Mouse (Mus musculus): ENCODE data around the gene Vgll4.
A peak's percentile ranks its signal among the peaks of the same experiment; 100 is the strongest.
"Not testable (repeated sequence)": the region's sequence is repeated elsewhere in the genome, so short reads cannot be mapped to it uniquely, and the experiment has no call there.

The Vgll4 gene

DNA sequence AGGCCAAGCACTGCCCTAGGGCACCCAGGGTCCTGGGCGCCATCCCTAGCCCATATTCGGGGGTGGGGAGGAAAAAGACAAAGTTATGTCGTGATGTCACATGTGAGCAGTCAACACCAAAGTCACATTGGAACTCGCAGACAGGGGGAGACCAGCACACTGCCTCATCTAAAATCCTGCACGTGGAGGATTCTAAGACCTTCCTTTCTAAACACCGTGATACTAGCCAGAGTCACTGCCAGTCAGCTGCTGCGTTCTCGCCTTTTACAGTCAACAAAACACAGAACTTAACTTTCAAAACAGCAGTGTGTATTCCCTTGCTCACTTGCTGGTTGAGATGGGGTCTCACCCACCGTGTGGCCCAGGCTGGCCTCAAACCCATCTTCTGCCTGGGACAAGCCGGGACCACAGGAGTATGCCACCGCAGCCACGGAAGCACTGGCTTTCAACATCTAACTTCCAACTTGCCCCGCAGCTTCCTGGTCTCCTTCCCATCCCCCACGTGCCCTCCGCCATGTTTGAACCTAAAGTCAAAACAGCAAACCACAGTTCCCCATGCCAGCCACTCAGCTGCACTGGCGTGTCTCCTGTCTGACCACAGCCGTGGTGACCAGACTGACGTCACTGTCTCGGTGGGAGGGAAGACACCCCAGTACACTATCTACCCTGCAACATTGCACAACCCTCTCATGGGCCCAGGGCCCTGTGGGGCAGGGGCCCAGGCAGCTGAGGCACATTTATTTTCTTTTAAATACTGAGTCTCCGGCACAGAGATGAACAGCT is 76.2 kb downstream of the Vgll4 start:
- peak; percentile 46 for DNase-seq (ENCODE audit: low spot score)

- DNase-seq (ENCODE audit: low spot score) = no peak
These were observed 77.4 kb downstream of the Vgll4 start for GRCm38 (mm10) chr6:114892363-114892762.

- DNase-seq (ENCODE audit: low spot score) = no peak
These were observed 78.0 kb downstream of the Vgll4 start for GRCm38 (mm10) chr6:114891771-114892170.

DNA sequence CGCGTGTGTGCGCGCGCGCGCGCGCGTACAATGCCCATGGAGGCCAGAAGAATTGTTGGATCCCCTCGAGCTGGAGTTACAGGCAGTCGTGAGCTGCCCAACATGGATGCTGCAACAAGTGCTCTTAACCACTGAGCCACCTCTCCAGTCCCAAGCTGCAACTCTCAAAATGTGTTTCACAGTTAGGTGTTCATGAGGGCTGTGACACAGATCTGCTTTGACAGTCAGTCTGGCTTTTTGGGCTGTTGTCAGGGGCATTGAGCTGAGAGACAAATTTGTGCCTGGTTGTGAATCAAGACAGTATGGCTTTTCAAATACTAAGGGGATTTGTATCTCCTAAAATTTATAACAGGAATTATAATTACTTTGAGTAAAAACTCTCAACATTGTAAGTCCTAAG is 78.5 kb downstream of the Vgll4 start:
- DNase-seq (ENCODE audit: low spot score) = no peak

- DNase-seq (ENCODE audit: low spot score) = peak; percentile 45
These were observed 79.2 kb downstream of the Vgll4 start for GRCm38 (mm10) chr6:114890411-114891115.

GRCm38 (mm10) chr6:114889971-114890370 is 79.8 kb downstream of the Vgll4 start:
- not testable (repeated sequence) for DNase-seq (ENCODE audit: low spot score)

- peak; percentile 61 for DNase-seq (ENCODE audit: low spot score)
These were observed 80.9 kb downstream of the Vgll4 start for GRCm38 (mm10) chr6:114888922-114889321.

DNA sequence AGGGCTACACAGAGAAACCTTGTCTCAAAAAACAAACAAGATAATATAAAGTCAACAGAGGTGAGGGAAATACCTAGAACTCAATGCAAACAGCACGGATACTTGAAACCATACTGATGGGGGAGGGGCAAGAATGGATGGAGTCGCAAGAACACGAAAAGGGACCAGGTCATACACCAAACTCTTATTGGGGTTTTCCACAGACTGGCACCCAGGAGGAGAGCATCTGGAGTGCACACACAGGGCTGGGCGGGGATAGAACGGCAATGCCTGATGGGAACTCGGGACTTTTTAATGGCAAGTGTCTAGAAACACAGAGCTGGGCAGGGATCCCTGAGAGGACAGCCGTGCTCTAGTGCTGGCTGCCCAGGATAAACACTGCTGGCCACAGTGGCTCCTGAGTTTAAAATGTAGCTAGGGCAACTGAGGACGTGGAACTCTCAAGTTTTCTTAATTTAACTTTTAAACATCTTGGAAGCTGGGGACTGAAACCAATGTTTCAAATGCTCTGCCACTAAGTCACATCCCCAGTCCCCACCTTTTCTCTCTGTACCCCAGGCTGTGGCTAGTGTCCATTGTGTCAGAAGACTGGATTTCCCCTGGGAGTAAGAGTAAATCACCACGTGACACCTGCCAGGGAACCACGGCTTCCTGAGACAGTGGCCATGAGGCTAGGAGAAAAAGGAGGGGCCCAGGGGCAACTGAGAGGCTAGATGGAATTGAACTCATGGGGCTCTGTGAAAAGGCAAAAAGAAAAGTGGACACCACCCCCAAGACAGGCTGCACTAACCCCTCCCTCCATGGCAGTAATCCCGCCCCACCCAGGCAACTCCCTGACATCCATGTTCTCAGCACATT is 83.1 kb downstream of the Vgll4 start:
- DNase-seq (ENCODE audit: low spot score) = no peak

- DNase-seq (ENCODE audit: low spot score) = no peak
These were observed 83.8 kb downstream of the Vgll4 start for GRCm38 (mm10) chr6:114886012-114886411.

DNA sequence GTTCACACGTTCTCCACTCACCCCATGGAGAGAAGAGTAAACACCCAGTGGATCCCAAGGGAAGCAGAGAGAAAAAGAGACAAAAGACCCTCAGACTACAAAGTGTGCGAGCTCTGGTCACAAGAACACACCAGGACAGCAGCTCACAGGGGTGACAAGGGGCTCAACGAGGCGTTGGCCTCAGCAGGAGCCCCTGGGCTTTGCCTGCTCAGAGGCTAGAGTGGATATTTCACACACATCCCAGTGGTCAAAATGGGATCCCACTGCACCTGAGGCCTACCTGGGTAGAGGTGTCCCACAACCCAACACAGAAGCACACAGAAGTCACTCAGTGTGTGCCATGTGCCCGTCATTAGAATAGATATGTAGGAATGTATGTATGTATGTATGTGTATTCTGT is 84.7 kb downstream of the Vgll4 start:
- no peak for DNase-seq (ENCODE audit: low spot score)

DNA sequence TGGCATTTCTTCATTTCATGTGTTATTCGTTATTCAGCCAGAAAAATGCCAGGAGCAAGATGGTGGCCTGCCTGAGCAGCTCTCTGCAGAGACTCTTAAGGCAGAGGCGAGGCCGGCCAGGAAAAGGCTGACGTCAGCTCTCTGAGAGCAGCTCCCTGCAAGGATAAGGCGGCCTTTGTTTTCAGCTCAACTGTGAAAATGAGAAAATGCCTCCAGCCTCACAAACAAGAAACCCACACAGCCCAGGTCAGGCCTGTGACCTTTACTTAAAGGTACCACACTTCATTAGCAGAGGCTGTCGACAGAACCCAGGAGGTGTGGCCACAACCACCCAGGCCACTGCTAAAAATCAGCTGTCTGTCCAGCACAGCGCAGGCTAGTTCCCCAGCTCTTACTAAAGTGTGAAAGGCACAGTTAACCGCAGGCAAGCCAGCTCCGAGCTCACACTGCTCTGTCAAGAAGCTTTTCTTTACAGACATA is 86.5 kb downstream of the Vgll4 start:
- DNase-seq (ENCODE audit: low spot score) = peak; percentile 30

GRCm38 (mm10) chr6:114882675-114883074 is 87.1 kb downstream of the Vgll4 start:
- no peak for DNase-seq (ENCODE audit: low spot score)

DNA sequence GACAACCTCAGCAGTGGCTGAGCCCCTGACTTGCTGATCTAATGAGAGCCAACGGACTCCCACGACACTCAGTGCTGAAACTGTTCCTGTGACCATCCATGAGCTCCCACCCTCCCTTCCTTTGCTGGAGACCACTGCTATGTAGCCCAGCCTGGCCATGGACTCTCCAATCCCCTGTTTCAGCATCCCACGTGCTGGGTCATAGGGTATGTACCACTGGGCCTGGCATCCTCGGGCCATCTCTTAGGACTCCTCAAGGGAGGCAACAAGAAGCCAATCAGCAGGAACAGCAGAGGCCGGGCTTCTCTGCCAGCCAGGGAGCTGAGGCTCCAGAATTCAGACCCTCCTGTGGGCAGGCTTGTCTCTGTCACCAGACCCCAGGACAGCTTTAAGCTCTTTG is 87.6 kb downstream of the Vgll4 start:
- DNase-seq (ENCODE audit: low spot score) = no peak

- DNase-seq (ENCODE audit: low spot score) = no peak
These were observed 89.0 kb downstream of the Vgll4 start for GRCm38 (mm10) chr6:114880798-114881197.

GRCm38 (mm10) chr6:114878841-114879520 is 90.8 kb downstream of the Vgll4 start:
- DNase-seq (ENCODE audit: low spot score) = no peak

DNA sequence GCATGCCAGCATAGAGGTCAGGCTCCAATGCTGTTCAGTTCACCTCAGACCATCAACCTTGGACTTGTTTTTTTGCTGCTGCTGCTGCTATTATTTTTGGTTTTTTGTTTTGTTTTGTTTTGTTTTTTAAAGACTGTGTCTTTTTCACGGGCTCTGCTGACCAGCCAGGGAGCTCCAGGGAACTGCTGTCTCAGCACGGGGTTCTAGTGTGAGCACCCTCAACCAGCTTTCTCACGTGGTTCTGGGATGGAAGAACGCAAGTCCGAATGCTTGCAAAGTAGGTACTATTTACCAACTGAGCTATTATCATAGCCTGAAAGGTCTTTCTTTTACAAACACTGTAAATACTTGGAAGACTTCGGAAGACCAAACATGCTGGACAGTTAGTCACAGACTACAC is 93.2 kb downstream of the Vgll4 start:
- DNase-seq (ENCODE audit: low spot score) = no peak

DNA sequence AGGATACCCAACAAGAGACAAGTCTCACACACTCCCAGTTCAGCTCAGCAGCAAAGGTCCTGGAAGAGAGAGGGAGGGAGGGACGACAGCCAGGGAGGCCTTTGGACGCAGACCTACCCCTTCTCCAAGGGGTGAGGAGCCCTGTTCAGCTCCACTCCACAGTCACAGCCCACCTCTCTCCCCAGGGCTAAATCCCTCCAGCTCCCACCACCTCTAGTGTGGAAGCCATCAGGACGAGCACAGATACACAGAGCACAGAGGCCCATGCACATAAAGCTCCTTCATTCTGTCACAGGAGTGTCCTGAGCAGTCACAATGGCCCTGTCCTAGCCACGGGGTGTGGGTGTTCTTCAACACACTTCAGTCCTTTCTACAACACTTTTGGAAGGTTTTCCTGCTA is 93.8 kb downstream of the Vgll4 start:
- DNase-seq (ENCODE audit: low spot score) = no peak

DNA sequence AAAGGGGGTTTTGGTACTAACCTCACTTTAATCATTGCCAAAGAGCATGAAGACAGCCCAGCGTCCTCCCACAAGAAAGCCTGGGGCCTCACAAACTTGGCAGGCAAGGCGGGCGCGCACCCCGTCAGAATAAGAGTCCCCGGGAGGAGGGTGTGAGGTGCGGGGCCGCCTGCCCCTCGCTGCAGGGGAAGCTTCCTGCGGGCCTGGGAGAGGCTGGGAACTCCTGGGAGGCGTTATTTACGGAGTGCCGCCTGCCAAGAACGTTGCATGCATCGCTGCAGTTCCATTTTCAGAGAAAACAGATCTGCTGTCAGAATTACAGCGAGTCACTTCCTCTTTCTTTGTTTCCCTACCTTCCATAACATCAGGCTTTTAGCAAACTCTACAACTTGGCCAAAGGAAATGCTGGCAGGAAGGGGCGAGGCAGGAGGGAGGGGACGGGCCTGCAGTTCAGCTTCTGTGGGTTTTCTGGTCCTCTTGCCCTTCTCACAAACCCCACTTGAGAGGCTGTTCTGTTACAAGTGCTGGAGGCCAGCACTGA is 94.7 kb downstream of the Vgll4 start:
- peak; percentile 89 for DNase-seq (ENCODE audit: low spot score)

DNA sequence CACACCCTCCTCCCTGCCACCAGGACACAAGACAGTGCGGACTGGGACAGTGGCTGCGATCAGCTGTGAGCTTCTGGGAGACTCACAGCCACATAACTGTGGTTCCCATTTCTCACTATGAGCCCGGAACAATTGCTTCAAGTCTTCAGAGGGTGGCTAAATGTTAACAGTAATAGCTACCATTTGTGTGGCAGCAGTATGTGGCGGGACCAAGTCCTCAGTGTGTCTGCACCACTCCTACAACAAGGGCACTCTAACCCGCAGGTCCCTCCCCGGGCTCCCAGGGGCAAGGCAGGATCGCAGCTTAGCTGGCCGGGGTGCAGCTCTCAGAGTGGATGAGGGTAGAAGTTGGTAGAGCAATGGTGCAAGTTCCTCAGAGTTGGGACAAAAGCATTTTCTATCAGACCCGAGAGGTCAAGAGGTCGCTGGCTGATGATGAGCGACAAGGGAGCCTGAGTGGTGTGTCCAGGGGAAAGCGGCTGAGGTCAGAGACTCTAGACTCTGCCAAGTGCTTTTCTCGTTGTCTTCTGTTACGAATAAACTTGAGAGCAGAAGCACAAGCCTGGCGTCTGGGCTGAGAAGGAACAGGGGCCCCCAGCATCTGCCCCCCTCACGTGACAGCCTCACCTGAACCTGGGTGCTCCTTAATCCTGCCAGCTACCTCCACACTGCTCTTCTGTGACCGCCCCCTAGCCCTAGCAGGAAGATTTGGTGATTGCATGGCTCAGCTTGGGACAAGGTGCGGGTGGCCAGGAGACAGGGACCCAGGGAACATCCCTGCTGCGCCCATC is 95.5 kb downstream of the Vgll4 start:
- DNase-seq (ENCODE audit: low spot score) = no peak

DNA sequence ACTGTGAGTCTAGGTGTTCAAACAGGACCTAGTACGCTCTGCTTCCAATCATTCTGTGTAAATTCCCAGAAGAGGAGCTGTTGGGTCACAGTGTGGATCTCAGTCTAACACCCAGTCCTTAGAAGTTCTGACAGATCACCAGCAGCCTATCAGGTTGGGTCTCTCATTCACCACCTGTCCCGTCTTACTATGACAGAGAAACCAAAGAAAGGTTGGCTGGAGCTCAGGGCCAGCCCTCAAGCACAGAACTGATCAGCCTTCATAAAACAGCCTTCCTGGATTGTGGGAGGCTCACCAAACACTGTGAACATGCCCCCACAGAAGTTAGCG is 96.0 kb downstream of the Vgll4 start:
- no peak for DNase-seq (ENCODE audit: low spot score)
